In genomic region chr10:92246785-92247448, GRCm38 (mm10) we compare ENCODE assay signal across 9 mouse cellular contexts.
DNase-seq lines count a peak whose midpoint lies in the region; ATAC-seq lines count a peak whose summit lies in the region.
"Had no signal": no experiment of that assay in that cellular context is flagged by ENCODE, and none has a peak within 500 bp of the region (broad histone marks: within the 10 kb centered on the region; RNA-seq: fewer than 3 reads in every experiment).

No protein-coding gene starts in this region.

- no peaks in the 10 kb centered on the region for H3K9me3 ChIP-seq in limb, embryonic 10.5 days (replicated peaks)
- no peaks in the 10 kb centered on the region for H3K9me3 ChIP-seq in intestine, embryonic 15.5 days

- ATAC-seq in frontal cortex, adult (ENCODE audit: low TSS enrichment): peak; percentile 55; the same call in 1 of the 2 replicates
- ATAC-seq in intestine, embryonic 15.5 days: no peak

- peaks cover 6% of the 10 kb centered on the region for H3K4me1 ChIP-seq in limb, embryonic 10.5 days
- H3K4me1 ChIP-seq in intestine, embryonic 15.5 days (replicated peaks): no peaks in the 10 kb centered on the region

- no peaks in the 10 kb centered on the region for H3K27me3 ChIP-seq in limb, embryonic 10.5 days (ENCODE audit: low read depth, poor library complexity, severe bottlenecking)
- H3K27me3 ChIP-seq in intestine, embryonic 15.5 days (replicated peaks): no peaks in the 10 kb centered on the region

- WGBS in limb, embryonic 10.5 days: 42% methylated on average over 6 of the region's 7 CpGs
- WGBS in intestine, embryonic 15.5 days: 54% methylated on average over 7 of the region's 7 CpGs

- no peaks in the 10 kb centered on the region for H3K36me3 ChIP-seq in limb, embryonic 10.5 days
- no peaks in the 10 kb centered on the region for H3K36me3 ChIP-seq in intestine, embryonic 15.5 days

- no peak for DNase-seq in frontal cortex, postnatal 25 days (ENCODE audit: low spot score in 2 of 2)
- peak; percentile 26 for DNase-seq in right cerebral cortex, adult 18-20 months
- no peak for DNase-seq in right cerebral cortex, postnatal 14 days
- no peak for DNase-seq in limb, embryonic 10.5 days (ENCODE audit: low spot score)
- DNase-seq in thymus, postnatal 0 days (ENCODE audit: low spot score): no peak
- DNase-seq in gastrocnemius, postnatal 25 days: no peak
- DNase-seq: heart, postnatal 10 days had no signal

- no peak overlapping the region for H3K4me3 ChIP-seq in limb, embryonic 10.5 days
- no peak overlapping the region for H3K4me3 ChIP-seq in intestine, embryonic 15.5 days (replicated peaks)

- no peak overlapping the region for H3K4me2 ChIP-seq in intestine, embryonic 15.5 days (replicated peaks)

- H3K27ac ChIP-seq in limb, embryonic 10.5 days: peak overlapping the region; percentile 53; the same call in 1 of the 2 replicates
- no peak overlapping the region for H3K27ac ChIP-seq in intestine, embryonic 15.5 days

- no peak overlapping the region for H3K9ac ChIP-seq in intestine, embryonic 15.5 days
